Mouse (Mus musculus) neutrophil, adult 83 days (primary cell): ENCODE results near the gene Olfr172. TPM values are rescaled to one million over a fixed set of nuclear protein-coding genes. Genes with fewer than 3 reads are reported as not detected.

ENCODE experiments used
- total RNA-seq, 2 experiments: library from RNA; stranded (reverse); gene quantifications; one replicate each; pipeline ENCODE4 v1.2.4; 2023

Olfr172 gene
- not detected for total RNA-seq

DNA sequence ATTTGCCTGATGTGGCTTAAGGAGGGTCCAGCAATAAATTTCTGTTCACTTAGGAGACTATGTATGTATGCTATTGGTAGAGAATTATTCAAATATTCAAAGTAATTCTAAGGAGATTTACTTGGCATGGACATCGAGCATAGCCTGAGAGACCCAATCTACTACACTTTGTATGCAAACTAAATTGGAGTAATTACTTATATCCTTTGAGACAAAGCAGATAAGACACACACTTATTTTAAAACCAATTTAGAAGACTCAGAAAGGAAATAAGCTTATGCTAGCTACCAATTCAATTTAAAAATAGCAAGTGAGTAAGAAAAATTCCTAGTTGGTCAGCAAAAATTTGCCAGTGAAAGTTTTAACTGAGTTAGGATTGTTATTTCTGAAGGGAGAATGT, at the start of gene Olfr172:
Olfr172 (minus strand) TSS at position 101 of the 400 bp plus-strand sequence.

DNA sequence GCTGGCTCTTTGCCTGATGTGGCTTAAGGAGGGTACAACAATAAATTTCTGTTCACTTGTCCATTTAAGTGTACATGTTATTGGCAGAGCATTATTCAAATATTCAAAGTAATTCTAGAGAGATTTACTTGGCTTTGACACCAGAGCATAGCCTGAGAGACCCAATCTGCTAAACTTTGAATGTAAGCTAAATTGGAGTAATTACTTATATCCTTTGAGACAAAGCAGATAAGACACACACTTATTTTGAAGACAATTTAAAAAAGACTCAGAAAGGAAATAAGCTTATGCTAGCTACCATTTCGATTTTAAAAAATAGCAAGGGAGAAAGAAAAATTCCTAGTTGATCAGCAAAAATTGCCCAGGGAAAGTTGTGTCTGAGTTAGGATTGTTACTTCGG, 37.2 kb upstream of the Olfr172 start, which contains the start of gene Olfr173:
Olfr173 (minus strand) TSS at position 101 of the 400 bp plus-strand sequence.

DNA sequence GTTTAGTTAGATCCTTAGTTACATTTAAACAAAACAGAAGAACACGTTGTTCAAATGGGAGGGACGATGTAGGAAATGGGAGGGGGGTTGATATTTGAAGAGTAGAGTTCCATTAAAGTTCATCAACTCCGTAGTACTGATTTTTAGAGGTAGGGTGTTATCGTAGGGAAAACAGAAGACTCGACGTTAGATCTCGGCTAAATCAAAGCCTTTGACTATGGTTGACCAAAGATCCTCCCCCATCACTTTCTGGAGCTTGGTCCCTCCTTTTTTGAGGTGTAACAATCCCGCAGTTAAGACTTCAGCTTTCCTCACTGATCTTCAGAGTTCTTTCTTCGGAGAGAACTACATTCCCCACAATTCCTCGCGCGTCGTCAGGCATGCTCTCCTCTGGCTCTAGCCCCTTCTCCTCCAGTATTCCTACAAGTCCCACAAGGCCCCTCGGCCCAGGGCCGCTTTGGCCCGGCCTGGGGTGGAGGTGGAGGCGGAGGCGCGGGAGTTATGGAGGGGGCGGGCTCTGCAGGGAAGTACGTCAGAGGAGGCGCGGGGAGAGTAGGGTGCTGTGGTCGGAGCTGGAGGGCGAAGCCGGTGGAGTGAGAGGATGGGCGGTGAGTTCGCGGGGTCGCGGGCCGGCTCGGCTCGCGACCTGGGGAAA, 35.4 kb downstream of the Olfr172 start, which contains the start of gene Cldnd1:
Cldnd1 (plus strand) TSS at position 434 of the 655 bp plus-strand sequence.

DNA sequence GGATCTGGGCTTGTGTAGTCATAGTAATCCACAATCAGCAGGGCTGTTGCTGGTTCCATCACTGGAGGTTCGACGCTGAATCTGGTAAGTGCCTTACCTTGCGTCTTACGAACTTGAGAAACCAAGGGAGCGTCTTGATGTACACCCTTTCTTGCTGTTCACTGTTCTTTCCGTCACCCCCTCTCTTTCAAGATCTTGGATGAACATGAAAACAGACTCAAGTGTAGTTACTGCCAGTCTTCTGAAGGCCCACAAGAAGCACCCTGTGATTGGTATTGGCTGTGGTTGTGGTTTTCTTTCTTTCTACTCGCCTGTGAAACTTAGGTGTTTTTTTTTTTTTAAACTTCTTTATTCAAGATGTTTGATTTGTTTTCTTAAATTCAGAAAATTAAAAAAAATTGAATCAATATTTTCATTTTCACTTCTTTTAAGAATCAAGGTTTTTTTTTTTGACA, 44.3 kb downstream of the Olfr172 start, which contains the start of gene Gpr15:
Gpr15 (minus strand) TSS at position 405 of the 455 bp plus-strand sequence.

Other genes starting within 250 kb of the Olfr172 start
- gene St3gal6, start 238.9 kb downstream of the Olfr172 start, total RNA-seq, result 100 to 1,000 TPM in 1 of 2 experiments, 10 to 100 TPM in 1; 93.9 to 104 TPM
- not detected for gene Gm813, start 146.2 kb downstream of the Olfr172 start, total RNA-seq
- not detected for gene E330017A01Rik, start 124.4 kb downstream of the Olfr172 start, total RNA-seq
- 10 to 100 TPM; 41.8 to 65.3 TPM for gene Cpox, start 92.9 kb downstream of the Olfr172 start, total RNA-seq
- 1 to 10 TPM in 1 of 2 experiments, under 1 TPM in 1; 0.55 to 1.3 TPM for gene Gpr15, start 44.1 kb downstream of the Olfr172 start, total RNA-seq
- gene Cldnd1, start 35.3 kb downstream of the Olfr172 start, total RNA-seq, result 10 to 100 TPM; 25.8 to 29.7 TPM
- gene Olfr173, start 37.1 kb upstream of the Olfr172 start, total RNA-seq, result not detected
- gene Olfr175-ps1, start 63.6 kb upstream of the Olfr172 start, total RNA-seq, result not detected
- gene Olfr177, start 111.6 kb upstream of the Olfr172 start, total RNA-seq, result not detected
- not detected for gene Olfr178, start 128.9 kb upstream of the Olfr172 start, total RNA-seq
- not detected for gene Olfr181, start 165.6 kb upstream of the Olfr172 start, total RNA-seq
- gene Olfr180, start 166.2 kb upstream of the Olfr172 start, total RNA-seq, result not detected
- not detected for gene Olfr183, start 232.2 kb upstream of the Olfr172 start, total RNA-seq